Mouse (Mus musculus): ENCODE results near the gene Frmpd2. TPM values are rescaled to one million over a fixed set of nuclear protein-coding genes. Genes with fewer than 3 reads are reported as not detected.

Gene Frmpd2
- polyA plus RNA-seq, 1 experiment from 2014 or later: not detected

GRCm38 (mm10) chr14:33521538-33521937 is 50.0 kb downstream of the Frmpd2 start:
- 54% methylated on average over 3 of the region's 3 CpGs for WGBS
- no peak overlapping the region for H3K4me3 ChIP-seq (replicated peaks; ENCODE audit: low read depth, low read length)

GRCm38 (mm10) chr14:33525272-33525983 is 53.9 kb downstream of the Frmpd2 start:
- Histone ChIP-seq H3K9me3 (replicated peaks; ENCODE audit: low read length) (no peaks in the 10 kb centered on the region), H3K36me3 (ENCODE audit: insufficient read depth, low read length) (no peaks in the 10 kb centered on the region), H3K9ac (ENCODE audit: low read depth, low read length) (no peak overlapping the region), H3K4me3 (replicated peaks; ENCODE audit: low read depth, low read length) (no peak overlapping the region), H3K4me2 (ENCODE audit: low read length) (no peak overlapping the region), H3K27me3 (ENCODE audit: insufficient read depth, low read length) (no peaks in the 10 kb centered on the region), H3K27ac (no peak overlapping the region), H3K4me1 (replicated peaks; ENCODE audit: insufficient read depth, low read length) (no peaks in the 10 kb centered on the region)
- no peak for DNase-seq (ENCODE audit: low spot score)
- ATAC-seq (replicated peaks; ENCODE audit: low FRiP score, low read depth): no peak
- 68% methylated on average over 12 of the region's 12 CpGs for WGBS
- no peak for TF ChIP-seq CTCF (IDR thresholded peaks at IDR 0.05; ENCODE audit: low read depth)

More at GRCm38 (mm10) chr14:33521538-33521937, 50.0 kb downstream of the Frmpd2 start:
- no peak overlapping the region for H3K27ac ChIP-seq
- H3K9ac ChIP-seq (ENCODE audit: low read depth, low read length): no peak overlapping the region
- ATAC-seq (replicated peaks; ENCODE audit: low FRiP score, low read depth) (no peak), DNase-seq (ENCODE audit: low spot score) (no peak)
- no peaks in the 10 kb centered on the region for H3K27me3 ChIP-seq (ENCODE audit: insufficient read depth, low read length)
- no peaks in the 10 kb centered on the region for H3K36me3 ChIP-seq (ENCODE audit: insufficient read depth, low read length)
- H3K4me2 ChIP-seq (ENCODE audit: low read length): no peak overlapping the region
- no peaks in the 10 kb centered on the region for H3K9me3 ChIP-seq (replicated peaks; ENCODE audit: low read length)
- no peaks in the 10 kb centered on the region for H3K4me1 ChIP-seq (replicated peaks; ENCODE audit: insufficient read depth, low read length)
- no peak for TF ChIP-seq CTCF (IDR thresholded peaks at IDR 0.05; ENCODE audit: low read depth)

- Histone ChIP-seq H3K27me3 (ENCODE audit: insufficient read depth, low read length) (no peaks in the 10 kb centered on the region), H3K36me3 (ENCODE audit: insufficient read depth, low read length) (no peaks in the 10 kb centered on the region), H3K4me3 (replicated peaks; ENCODE audit: low read depth, low read length) (no peak overlapping the region), H3K4me2 (ENCODE audit: low read length) (no peak overlapping the region), H3K9me3 (replicated peaks; ENCODE audit: low read length) (no peaks in the 10 kb centered on the region), H3K9ac (ENCODE audit: low read depth, low read length) (no peak overlapping the region), H3K27ac (no peak overlapping the region), H3K4me1 (replicated peaks; ENCODE audit: insufficient read depth, low read length) (no peaks in the 10 kb centered on the region)
- DNase-seq (ENCODE audit: low spot score) (peak; percentile 36), ATAC-seq (replicated peaks; ENCODE audit: low FRiP score, low read depth) (no peak)
- WGBS: 54% methylated on average over 2 of the region's 2 CpGs
- no peak for TF ChIP-seq CTCF (IDR thresholded peaks at IDR 0.05; ENCODE audit: low read depth)
Observed at GRCm38 (mm10) chr14:33526621-33527020, 55.1 kb downstream of the Frmpd2 start.

- Histone ChIP-seq H3K27me3 (ENCODE audit: insufficient read depth, low read length) (no peaks in the 10 kb centered on the region), H3K4me3 (replicated peaks; ENCODE audit: low read depth, low read length) (no peak overlapping the region), H3K36me3 (ENCODE audit: insufficient read depth, low read length) (no peaks in the 10 kb centered on the region), H3K4me1 (replicated peaks; ENCODE audit: insufficient read depth, low read length) (no peaks in the 10 kb centered on the region), H3K4me2 (ENCODE audit: low read length) (no peak overlapping the region), H3K9me3 (replicated peaks; ENCODE audit: low read length) (no peaks in the 10 kb centered on the region), H3K27ac (no peak overlapping the region), H3K9ac (ENCODE audit: low read depth, low read length) (no peak overlapping the region)
- DNase-seq (ENCODE audit: low spot score) (no peak), ATAC-seq (replicated peaks; ENCODE audit: low FRiP score, low read depth) (no peak)
- WGBS: 23% methylated on average over 3 of the region's 3 CpGs
- TF ChIP-seq CTCF (IDR thresholded peaks at IDR 0.05; ENCODE audit: low read depth): no peak
Observed at GRCm38 (mm10) chr14:33527938-33528337, 56.4 kb downstream of the Frmpd2 start.

GRCm38 (mm10) chr14:33531331-33531912 is 59.9 kb downstream of the Frmpd2 start:
- H3K9me3 ChIP-seq (replicated peaks; ENCODE audit: low read length): no peaks in the 10 kb centered on the region
- H3K27ac ChIP-seq: no peak overlapping the region
- no peak overlapping the region for H3K4me3 ChIP-seq (replicated peaks; ENCODE audit: low read depth, low read length)
- 86% methylated on average over 8 of the region's 8 CpGs for WGBS
- no peak for TF ChIP-seq CTCF (IDR thresholded peaks at IDR 0.05; ENCODE audit: low read depth)
- ATAC-seq (replicated peaks; ENCODE audit: low FRiP score, low read depth) (no peak), DNase-seq (ENCODE audit: low spot score) (no peak)
- no peaks in the 10 kb centered on the region for H3K36me3 ChIP-seq (ENCODE audit: insufficient read depth, low read length)
- no peak overlapping the region for H3K9ac ChIP-seq (ENCODE audit: low read depth, low read length)
- H3K4me1 ChIP-seq (replicated peaks; ENCODE audit: insufficient read depth, low read length): no peaks in the 10 kb centered on the region
- H3K4me2 ChIP-seq (ENCODE audit: low read length): no peak overlapping the region
- no peaks in the 10 kb centered on the region for H3K27me3 ChIP-seq (ENCODE audit: insufficient read depth, low read length)

GRCm38 (mm10) chr14:33532792-33533191 is 61.3 kb downstream of the Frmpd2 start:
- no peaks in the 10 kb centered on the region for H3K9me3 ChIP-seq (replicated peaks; ENCODE audit: low read length)
- no peak overlapping the region for H3K4me2 ChIP-seq (ENCODE audit: low read length)
- no peak overlapping the region for H3K9ac ChIP-seq (ENCODE audit: low read depth, low read length)
- no peaks in the 10 kb centered on the region for H3K36me3 ChIP-seq (ENCODE audit: insufficient read depth, low read length)
- H3K27me3 ChIP-seq (ENCODE audit: insufficient read depth, low read length): no peaks in the 10 kb centered on the region
- WGBS: 87% methylated on average over 5 of the region's 5 CpGs
- H3K4me3 ChIP-seq (replicated peaks; ENCODE audit: low read depth, low read length): no peak overlapping the region
- H3K27ac ChIP-seq: no peak overlapping the region
- DNase-seq (ENCODE audit: low spot score) (no peak), ATAC-seq (replicated peaks; ENCODE audit: low FRiP score, low read depth) (no peak)
- no peak for TF ChIP-seq CTCF (IDR thresholded peaks at IDR 0.05; ENCODE audit: low read depth)
- no peaks in the 10 kb centered on the region for H3K4me1 ChIP-seq (replicated peaks; ENCODE audit: insufficient read depth, low read length)
